Comparison of ENCODE assay signal across 26 mouse cellular contexts in the genomic region with DNA sequence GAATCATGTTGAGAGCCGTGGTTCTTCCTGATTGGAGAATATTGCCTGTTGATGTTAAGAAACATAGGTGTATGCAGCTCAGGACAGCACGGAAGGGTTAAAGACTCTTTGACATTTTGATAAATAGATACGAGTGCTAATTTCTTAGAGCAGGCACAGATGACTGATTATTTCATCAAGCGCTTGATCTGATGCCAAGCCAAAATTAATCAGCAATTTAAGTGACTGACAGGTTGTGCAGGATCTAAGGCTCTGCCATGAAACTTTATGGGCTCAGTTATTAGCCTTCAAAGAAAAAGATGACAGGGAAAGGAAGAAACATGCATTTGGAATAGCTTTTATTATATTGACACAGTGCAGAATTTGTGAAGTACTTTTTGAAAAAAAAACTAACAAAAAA.
A peak's percentile ranks its signal among the peaks of the same experiment; 100 is the strongest.
DNase-seq lines count a peak whose midpoint lies in the region; ATAC-seq lines count a peak whose summit lies in the region.
"Had no signal": no experiment of that assay in that cellular context is flagged by ENCODE, and none has a peak within 500 bp of the region (broad histone marks: within the 10 kb centered on the region; RNA-seq: fewer than 3 reads in every experiment).

No protein-coding gene starts in this region.

- no peak overlapping the region for H3K27ac ChIP-seq in hindbrain, embryonic 11.5 days (ENCODE audit: low read depth, low read length)
- H3K27ac ChIP-seq in hindbrain, embryonic 10.5 days = no peak overlapping the region
- H3K27ac ChIP-seq in neural tube, embryonic 14.5 days (ENCODE audit: low read depth, low read length) = no peak overlapping the region
- no peak overlapping the region for H3K27ac ChIP-seq in neural tube, embryonic 15.5 days (replicated peaks)
- H3K27ac ChIP-seq in hindbrain, embryonic 13.5 days = no peak overlapping the region
- H3K27ac ChIP-seq: embryonic facial prominence, embryonic 10.5 days; embryonic facial prominence, embryonic 15.5 days; gastrocnemius, adult 2 months; heart, adult 2 months; limb, embryonic 12.5 days; liver, embryonic 15.5 days; stomach, embryonic 15.5 days had no signal

- no peak overlapping the region for H3K9ac ChIP-seq in hindbrain, embryonic 11.5 days (ENCODE audit: low read depth, low read length)
- H3K9ac ChIP-seq in neural tube, embryonic 14.5 days (replicated peaks; ENCODE audit: low read depth, low read length) = no peak overlapping the region
- no peak overlapping the region for H3K9ac ChIP-seq in neural tube, embryonic 15.5 days (replicated peaks)
- H3K9ac ChIP-seq in hindbrain, embryonic 13.5 days = no peak overlapping the region
- H3K9ac ChIP-seq: embryonic facial prominence, embryonic 15.5 days; heart, embryonic 12.5 days; limb, embryonic 12.5 days; liver, embryonic 15.5 days; lung, embryonic 14.5 days; stomach, embryonic 15.5 days had no signal

- no peak overlapping the region for H3K4me3 ChIP-seq in hindbrain, embryonic 11.5 days (ENCODE audit: low read depth, low read length)
- no peak overlapping the region for H3K4me3 ChIP-seq in hindbrain, embryonic 10.5 days
- H3K4me3 ChIP-seq in neural tube, embryonic 14.5 days (ENCODE audit: low read depth, low read length) = no peak overlapping the region
- no peak overlapping the region for H3K4me3 ChIP-seq in neural tube, embryonic 15.5 days (replicated peaks)
- H3K4me3 ChIP-seq in hindbrain, embryonic 13.5 days = no peak overlapping the region
- H3K4me3 ChIP-seq: embryonic facial prominence, embryonic 10.5 days; embryonic facial prominence, embryonic 15.5 days; gastrocnemius, adult 2 months; heart, adult 2 months; heart, embryonic 12.5 days; limb, embryonic 12.5 days; liver, embryonic 15.5 days; stomach, embryonic 15.5 days had no signal

- ATAC-seq in hindbrain, embryonic 11.5 days (ENCODE audit: low FRiP score) = 0 out of 2 replicates have a peak, but pooled peaks have one; percentile 30
- peak; percentile 28; the same call in 1 of the 2 replicates for ATAC-seq in neural tube, embryonic 14.5 days (ENCODE audit: low read depth)
- ATAC-seq in neural tube, embryonic 15.5 days (ENCODE audit: low FRiP score) = no peak
- 0 out of 2 replicates have a peak, but pooled peaks have one; percentile 13 for ATAC-seq in hindbrain, embryonic 13.5 days (ENCODE audit: low FRiP score)
- no peak for ATAC-seq in cerebellum, adult (ENCODE audit: insufficient number of reproducible peaks, low FRiP score, low TSS enrichment)
- ATAC-seq: CD4-positive, CD25-positive, alpha-beta regulatory T cell, adult 4 months; inflammation-experienced regulatory T-cells, adult 6 months had no signal

- WGBS in hindbrain, embryonic 11.5 days = 83% methylated on average over 4 of the region's 4 CpGs
- WGBS in hindbrain, embryonic 10.5 days = 83% methylated on average over 4 of the region's 4 CpGs
- WGBS in neural tube, embryonic 14.5 days = 66% methylated on average over 4 of the region's 4 CpGs
- 73% methylated on average over 4 of the region's 4 CpGs for WGBS in neural tube, embryonic 15.5 days
- 65% methylated on average over 4 of the region's 4 CpGs for WGBS in hindbrain, embryonic 13.5 days

- no peaks in the 10 kb centered on the region for H3K4me1 ChIP-seq in hindbrain, embryonic 11.5 days (replicated peaks; ENCODE audit: control insufficient read depth, insufficient read depth, low read length)
- no peaks in the 10 kb centered on the region for H3K4me1 ChIP-seq in hindbrain, embryonic 10.5 days (replicated peaks)
- no peaks in the 10 kb centered on the region for H3K4me1 ChIP-seq in neural tube, embryonic 14.5 days (ENCODE audit: control insufficient read depth, insufficient read depth, low read length)
- no peaks in the 10 kb centered on the region for H3K4me1 ChIP-seq in neural tube, embryonic 15.5 days
- no peaks in the 10 kb centered on the region for H3K4me1 ChIP-seq in hindbrain, embryonic 13.5 days (replicated peaks)
- H3K4me1 ChIP-seq: embryonic facial prominence, embryonic 10.5 days; embryonic facial prominence, embryonic 15.5 days; heart, embryonic 12.5 days; limb, embryonic 12.5 days; liver, embryonic 15.5 days; stomach, embryonic 15.5 days had no signal

- no peaks in the 10 kb centered on the region for H3K27me3 ChIP-seq in hindbrain, embryonic 11.5 days (ENCODE audit: control insufficient read depth, insufficient read depth, low read length)
- H3K27me3 ChIP-seq in hindbrain, embryonic 10.5 days (ENCODE audit: insufficient read depth, poor library complexity, severe bottlenecking) = no peaks in the 10 kb centered on the region
- H3K27me3 ChIP-seq in neural tube, embryonic 14.5 days (ENCODE audit: control insufficient read depth, insufficient read depth, low read length) = no peaks in the 10 kb centered on the region
- H3K27me3 ChIP-seq in neural tube, embryonic 15.5 days (replicated peaks) = no peaks in the 10 kb centered on the region
- H3K27me3 ChIP-seq in hindbrain, embryonic 13.5 days = no peaks in the 10 kb centered on the region
- H3K27me3 ChIP-seq: embryonic facial prominence, embryonic 15.5 days; heart, embryonic 12.5 days; limb, embryonic 12.5 days; liver, embryonic 15.5 days; stomach, embryonic 15.5 days had no signal

- H3K36me3 ChIP-seq in hindbrain, embryonic 11.5 days (ENCODE audit: control insufficient read depth, insufficient read depth, low read length) = no peaks in the 10 kb centered on the region
- H3K36me3 ChIP-seq in hindbrain, embryonic 10.5 days = no peaks in the 10 kb centered on the region
- no peaks in the 10 kb centered on the region for H3K36me3 ChIP-seq in neural tube, embryonic 14.5 days (ENCODE audit: control insufficient read depth, insufficient read depth, low read length)
- no peaks in the 10 kb centered on the region for H3K36me3 ChIP-seq in neural tube, embryonic 15.5 days
- no peaks in the 10 kb centered on the region for H3K36me3 ChIP-seq in hindbrain, embryonic 13.5 days
- H3K36me3 ChIP-seq: embryonic facial prominence, embryonic 10.5 days; embryonic facial prominence, embryonic 15.5 days; heart, embryonic 12.5 days; limb, embryonic 12.5 days; liver, embryonic 15.5 days; stomach, embryonic 15.5 days had no signal

- no peaks in the 10 kb centered on the region for H3K9me3 ChIP-seq in hindbrain, embryonic 11.5 days (ENCODE audit: control insufficient read depth, low read length)
- no peaks in the 10 kb centered on the region for H3K9me3 ChIP-seq in hindbrain, embryonic 10.5 days
- H3K9me3 ChIP-seq in neural tube, embryonic 14.5 days (ENCODE audit: control insufficient read depth, low read length) = no peaks in the 10 kb centered on the region
- H3K9me3 ChIP-seq in neural tube, embryonic 15.5 days (replicated peaks) = no peaks in the 10 kb centered on the region
- H3K9me3 ChIP-seq in hindbrain, embryonic 13.5 days = no peaks in the 10 kb centered on the region
- H3K9me3 ChIP-seq: embryonic facial prominence, embryonic 10.5 days; embryonic facial prominence, embryonic 15.5 days; limb, embryonic 12.5 days; liver, embryonic 15.5 days; stomach, embryonic 15.5 days had no signal

- no peak for DNase-seq in hindbrain, embryonic 11.5 days (ENCODE audit: low spot score)
- DNase-seq in hindbrain, embryonic 10.5 days (ENCODE audit: low spot score) = no peak
- no peak for DNase-seq in layer of hippocampus, adult 9-11 months
- DNase-seq: adrenal gland, postnatal 14 days; cerebellum, adult 8-10 months; cerebellum, postnatal 25 days; gastrocnemius, adult 2 months; heart, adult 2 months; heart, postnatal 4 days; kidney, adult 11 months; lung, embryonic 14.5 days; lung, postnatal 14 days; right cerebral cortex, postnatal 25 days had no signal

- H3K4me2 ChIP-seq in hindbrain, embryonic 11.5 days (replicated peaks; ENCODE audit: low read depth, low read length) = no peak overlapping the region
- no peak overlapping the region for H3K4me2 ChIP-seq in neural tube, embryonic 14.5 days (ENCODE audit: low read depth, low read length)
- no peak overlapping the region for H3K4me2 ChIP-seq in neural tube, embryonic 15.5 days
- H3K4me2 ChIP-seq in hindbrain, embryonic 13.5 days = no peak overlapping the region
- H3K4me2 ChIP-seq: embryonic facial prominence, embryonic 15.5 days; heart, embryonic 12.5 days; limb, embryonic 12.5 days; liver, embryonic 15.5 days; lung, embryonic 14.5 days; midbrain, embryonic 11.5 days; stomach, embryonic 15.5 days had no signal

Comparison
In these comparisons a context has a peak if more than half of its experiments do, and no peak if none do; other contexts are left out.
1. ATAC-seq: peak in hindbrain, embryonic 11.5 days (single experiment), neural tube, embryonic 14.5 days (single experiment) and hindbrain, embryonic 13.5 days (single experiment); none in neural tube, embryonic 15.5 days (single experiment) and cerebellum, adult (single experiment).